Mouse (Mus musculus) limb, embryonic 14.5 days (tissue): Measurements from ENCODE around the gene Raph1. TPM values are rescaled to one million over a fixed set of nuclear protein-coding genes. Genes with fewer than 3 reads are reported as not detected.

Experiments
- ATAC-seq: fragments of 200-750 bp; cut with Nextera tagmentation; 2 replicates; pipeline ENCODE4 v1.8.0; 2017; ENCODE audit warnings: low read depth, moderate number of reproducible peaks, moderate TSS enrichment; ENCODE audit not compliant: low FRiP score
- DNase-seq: peaks from one replicate; pipeline ENCODE4 v3.0.0-alpha.2; 2015; ENCODE audit warnings: low spot score
- H3K27ac ChIP-seq: fragments of 300-500 bp; sonication (generic); replicated peaks from 2 replicates; pipeline ENCODE4 v1.5.1; 2014; ENCODE audit warnings: low read depth, mild to moderate bottlenecking, low read length, moderate library complexity, mixed read lengths
- H3K27me3 ChIP-seq: fragments of 300-500 bp; sonication (generic); 2 replicates; pipeline ENCODE4 v1.6.1; 2014; ENCODE audit warnings: low read length, mixed read lengths; ENCODE audit not compliant: control insufficient read depth, insufficient read depth
- H3K36me3 ChIP-seq: fragments of 300-500 bp; sonication (generic); 2 replicates; pipeline ENCODE4 v1.6.1; 2014; ENCODE audit warnings: mild to moderate bottlenecking, low read length, moderate library complexity, mixed read lengths; ENCODE audit not compliant: control insufficient read depth, insufficient read depth
- H3K4me1 ChIP-seq: fragments of 300-500 bp; sonication (generic); 2 replicates; pipeline ENCODE4 v1.6.1; 2014; ENCODE audit warnings: antibody characterized with exemption, low read length, mixed read lengths; ENCODE audit not compliant: control insufficient read depth, insufficient read depth
- H3K4me2 ChIP-seq: fragments of 300-500 bp; sonication (generic); replicated peaks from 2 replicates; pipeline ENCODE4 v1.6.1; 2014; ENCODE audit warnings: low read depth, mild to moderate bottlenecking, low read length, moderate library complexity; ENCODE audit not compliant: severe bottlenecking
- H3K4me3 ChIP-seq: fragments of 300-500 bp; sonication (generic); replicated peaks from 2 replicates; pipeline ENCODE4 v1.5.1; 2014; ENCODE audit warnings: low read length
- H3K9ac ChIP-seq: fragments of 300-500 bp; sonication (generic); 2 replicates; pipeline ENCODE4 v1.6.1; 2014; ENCODE audit warnings: mild to moderate bottlenecking, low read depth, low read length, moderate library complexity; ENCODE audit not compliant: severe bottlenecking
- H3K9me3 ChIP-seq: fragments of 300-500 bp; sonication (generic); 2 replicates; pipeline ENCODE4 v1.6.1; 2016; ENCODE audit warnings: low read length; ENCODE audit not compliant: control insufficient read depth
- POLR2A ChIP-seq: fragments of 200-500 bp; IDR thresholded peaks from 2 replicates; pipeline ENCODE4 v1.8.0; 2012; ENCODE audit warnings: inconsistent platforms, mild to moderate bottlenecking, moderate library complexity, borderline replicate concordance; ENCODE audit not compliant: insufficient read depth, insufficient read length; ENCODE audit errors: extremely low read depth
- WGBS: fragments of 180-500 bp; shearing (Covaris S2); extraction: QIAGEN DNeasy Blood & Tissue Kit; methylation state at CpG from one replicate; pipeline ENCODE4 v1.1.7; 2014; 5-methylcytosine and 5-hydroxymethylcytosine counted together
- polyA plus RNA-seq, 2 experiments: library from polyadenylated mRNA; depleted of rRNA in 1 of 2; stranded (reverse) in 1 of 2; unstranded in 1 of 2; fragments of >200 nt; fragmentation: Nextera tagmentation in 1 of 2; extraction: Ambion mirVana in 1 of 2; gene quantifications; 2 replicates each; pipeline versions ENCODE4 v1.2.1 to v1.2.3; 2012 to 2014

The Raph1 gene
- polyA plus RNA-seq, 2 experiments: 25.6 to 30.4 TPM

DNA sequence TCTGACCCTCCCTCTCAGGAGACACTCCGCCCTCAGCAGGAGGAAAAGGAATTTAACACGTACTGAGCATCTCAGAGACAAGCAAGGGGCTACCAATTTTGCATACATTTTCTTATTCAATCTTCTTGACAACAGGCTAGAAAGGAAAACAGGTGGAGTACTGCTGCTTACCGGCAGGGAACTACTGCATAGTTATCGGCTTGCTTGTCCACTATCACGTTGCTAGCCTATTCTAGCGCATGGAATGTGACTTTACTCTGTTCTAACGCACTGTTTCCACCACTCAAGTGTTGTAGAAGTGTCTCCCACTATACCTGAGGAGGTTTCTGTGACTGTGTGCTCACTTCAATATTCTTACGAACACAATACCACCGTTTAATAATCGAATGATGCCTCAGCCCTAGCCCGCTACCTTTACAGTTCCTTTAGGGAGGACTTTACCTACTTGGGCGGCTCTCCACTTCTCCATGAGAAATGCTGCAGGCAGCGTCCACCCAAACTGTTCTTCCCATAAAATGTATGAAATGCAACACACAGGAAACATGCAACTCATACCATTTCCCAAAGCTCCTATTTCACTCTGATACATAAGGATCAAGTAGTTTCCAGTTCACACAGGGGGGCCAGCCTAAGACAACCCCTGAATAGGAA, 1.5 kb downstream of the Raph1 start:
- H3K4me3 ChIP-seq: peak overlapping the region; percentile 96
- WGBS: 3% methylated on average over 13 of the region's 13 CpGs
- no peak for ATAC-seq
- no peaks in the 10 kb centered on the region for H3K36me3 ChIP-seq
- peaks cover 11% of the 10 kb centered on the region; the same call in 1 of the 2 replicates for H3K4me1 ChIP-seq
- H3K27ac ChIP-seq: peak overlapping the region; percentile 33; the same call in 1 of the 2 replicates
- peak overlapping the region; percentile 85 for H3K4me2 ChIP-seq
- peaks cover 4% of the 10 kb centered on the region; the same call in 1 of the 2 replicates for H3K9me3 ChIP-seq
- no peak for TF ChIP-seq POLR2A
- peak overlapping the region; percentile 89 for H3K9ac ChIP-seq
- peak; percentile 66 for DNase-seq
- H3K27me3 ChIP-seq: no peaks in the 10 kb centered on the region

DNA sequence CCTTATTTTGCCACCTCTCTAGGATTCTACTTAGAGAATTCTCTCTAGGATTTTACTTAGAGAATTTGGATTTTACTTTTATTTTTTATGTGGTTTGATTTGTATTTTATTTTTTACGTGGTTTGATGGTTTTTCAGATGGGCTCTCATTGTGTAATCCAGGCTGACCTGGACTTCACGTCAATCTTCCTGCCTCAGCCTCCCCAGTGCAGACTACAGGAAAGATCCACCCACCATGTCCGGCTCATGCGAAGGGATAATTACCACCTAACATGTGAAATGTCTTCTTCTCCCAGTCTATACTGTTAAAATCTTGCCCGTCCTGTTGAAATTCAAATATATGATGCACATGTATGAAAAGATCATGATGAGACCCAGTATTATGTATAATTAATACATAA, 2.2 kb downstream of the Raph1 start:
- Histone ChIP-seq H3K4me2 (peak overlapping the region; percentile 85), H3K4me3 (peak overlapping the region; percentile 96; the same call in 1 of the 2 replicates)
- ATAC-seq: no peak

DNA sequence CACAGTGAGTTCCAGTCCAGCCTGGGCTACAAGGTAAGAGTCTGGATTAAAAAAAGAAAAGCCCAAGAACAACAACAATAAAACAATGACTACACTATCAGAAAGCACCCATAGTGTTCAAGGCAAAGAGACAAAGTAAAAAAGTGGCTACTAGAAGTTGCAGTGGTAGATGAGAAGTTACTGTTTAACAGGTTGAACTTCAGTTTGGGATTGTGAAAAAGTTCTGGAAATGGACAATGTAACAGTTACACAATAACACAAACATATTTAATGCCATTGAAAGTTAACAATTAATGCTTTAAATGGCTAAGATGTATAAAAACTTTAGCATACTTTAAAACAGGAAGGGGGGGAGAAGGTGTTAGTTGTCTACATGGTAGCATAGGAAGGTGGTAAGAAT, 3.9 kb downstream of the Raph1 start:
- Histone ChIP-seq H3K9ac (no peak overlapping the region), H3K4me3 (no peak overlapping the region), H3K9me3 (peaks cover 4% of the 10 kb centered on the region), H3K27me3 (no peaks in the 10 kb centered on the region), H3K27ac (no peak overlapping the region), H3K4me2 (no peak overlapping the region), H3K36me3 (no peaks in the 10 kb centered on the region), H3K4me1 (peaks cover 11% of the 10 kb centered on the region; the same call in 1 of the 2 replicates)
- TF ChIP-seq POLR2A: no peak
- no peak for ATAC-seq
- DNase-seq: no peak

More for the DNA sequence above, 2.2 kb downstream of the Raph1 start:
- H3K36me3 ChIP-seq: no peaks in the 10 kb centered on the region
- H3K9ac ChIP-seq: no peak overlapping the region
- peaks cover 11% of the 10 kb centered on the region; the same call in 1 of the 2 replicates for H3K4me1 ChIP-seq
- H3K27me3 ChIP-seq: no peaks in the 10 kb centered on the region
- 88% methylated on average over 5 of the region's 5 CpGs for WGBS
- DNase-seq: no peak
- peaks cover 4% of the 10 kb centered on the region; the same call in 1 of the 2 replicates for H3K9me3 ChIP-seq
- no peak overlapping the region for H3K27ac ChIP-seq
- TF ChIP-seq POLR2A: no peak

DNA sequence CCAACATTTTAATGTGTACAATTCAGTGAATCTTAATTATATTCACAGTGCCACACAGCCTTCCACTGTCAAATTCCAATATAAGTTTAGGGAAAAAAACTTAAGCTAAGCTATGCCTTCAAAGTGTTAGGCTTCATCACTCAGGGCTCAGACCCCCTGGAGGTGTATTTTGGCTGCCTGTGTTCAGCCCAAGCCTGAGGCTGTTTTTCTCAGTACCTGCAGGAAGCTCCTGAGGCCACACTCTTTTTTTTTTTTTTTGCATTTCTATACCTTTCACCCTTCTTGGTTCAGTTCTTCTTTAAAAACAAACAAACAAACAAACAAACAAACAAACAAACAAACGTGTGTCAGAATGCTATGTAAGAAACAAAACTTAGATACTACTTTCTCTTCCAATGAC, 23.2 kb downstream of the Raph1 start:
- TF ChIP-seq POLR2A: no peak
- Histone ChIP-seq H3K9me3 (no peaks in the 10 kb centered on the region), H3K27ac (no peak overlapping the region), H3K36me3 (no peaks in the 10 kb centered on the region; the same call in 1 of the 2 replicates), H3K9ac (no peak overlapping the region), H3K4me2 (no peak overlapping the region), H3K4me3 (no peak overlapping the region), H3K27me3 (no peaks in the 10 kb centered on the region), H3K4me1 (no peaks in the 10 kb centered on the region)
- no peak for DNase-seq
- WGBS: 39% methylated on average over 1 of the region's 1 CpGs
- no peak for ATAC-seq

DNA sequence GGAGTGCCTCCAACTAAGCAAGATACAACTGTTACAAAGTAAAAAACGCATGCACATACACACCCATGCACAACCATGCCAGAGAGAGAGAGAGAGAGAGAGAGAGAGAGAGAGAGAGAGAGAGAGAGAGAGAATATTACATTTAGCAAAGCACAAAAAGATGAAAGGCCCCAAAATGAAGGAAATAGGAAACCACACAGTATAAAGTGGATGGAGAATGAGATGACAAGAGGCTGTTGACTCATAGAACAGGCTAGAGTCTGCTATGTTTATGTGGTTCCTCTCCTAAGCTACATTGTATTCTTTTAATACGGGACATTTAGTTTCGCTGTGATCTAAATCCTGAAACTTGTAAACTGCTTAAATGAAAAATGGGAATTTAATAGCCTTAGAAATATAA, 27.6 kb downstream of the Raph1 start:
- TF ChIP-seq POLR2A: no peak
- WGBS: 90% methylated on average over 3 of the region's 3 CpGs

DNA sequence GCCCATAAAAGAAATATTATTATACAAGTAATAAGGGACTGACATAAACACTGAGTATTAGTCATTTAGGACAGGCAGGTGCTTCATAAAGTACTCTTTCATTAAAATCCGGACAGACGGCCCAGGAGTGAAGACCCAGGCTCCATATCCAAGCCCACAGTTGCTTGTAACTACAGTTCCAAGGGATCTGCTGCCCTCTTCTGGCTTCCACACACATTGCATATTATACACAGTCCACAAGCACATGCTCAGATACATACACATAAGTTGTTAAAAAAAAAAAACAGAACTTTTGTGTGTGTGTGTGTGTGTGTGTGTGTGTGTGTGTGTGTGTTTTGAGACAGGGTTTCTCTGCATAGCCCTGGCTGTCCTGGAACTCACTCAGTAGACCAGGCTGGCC, 32.0 kb downstream of the Raph1 start:
- 88% methylated on average over 2 of the region's 2 CpGs for WGBS
- Histone ChIP-seq H3K4me1 (no peaks in the 10 kb centered on the region), H3K36me3 (peaks cover 12% of the 10 kb centered on the region; the same call in 1 of the 2 replicates), H3K27ac (no peak overlapping the region), H3K9me3 (no peaks in the 10 kb centered on the region), H3K4me2 (no peak overlapping the region), H3K9ac (no peak overlapping the region), H3K27me3 (no peaks in the 10 kb centered on the region), H3K4me3 (no peak overlapping the region)
- no peak for TF ChIP-seq POLR2A
- DNase-seq: no peak
- ATAC-seq: no peak

More for the DNA sequence above, 27.6 kb downstream of the Raph1 start:
- no peak overlapping the region for H3K9ac ChIP-seq
- no peaks in the 10 kb centered on the region for H3K4me1 ChIP-seq
- H3K4me3 ChIP-seq: no peak overlapping the region
- H3K27ac ChIP-seq: no peak overlapping the region
- ATAC-seq: no peak
- no peak overlapping the region for H3K4me2 ChIP-seq
- no peaks in the 10 kb centered on the region for H3K9me3 ChIP-seq
- H3K36me3 ChIP-seq: no peaks in the 10 kb centered on the region
- no peaks in the 10 kb centered on the region for H3K27me3 ChIP-seq
- no peak for DNase-seq
